Mouse (Mus musculus) brain, embryonic 14.5 days (tissue): ENCODE measurements around the gene Fbxo41. TPM values are rescaled to one million over a fixed set of nuclear protein-coding genes. Genes with fewer than 3 reads are reported as not detected.
A peak's percentile ranks its signal among the peaks of the same experiment; 100 is the strongest.
"Not testable (repeated sequence)": the region's sequence is repeated elsewhere in the genome, so short reads cannot be mapped to it uniquely, and the experiment has no call there.

Experiments
- DNase-seq: peaks from one replicate; pipeline ENCODE4 v3.0.0-alpha.2; 2011; ENCODE audit warnings: low read depth
- CTCF ChIP-seq: fragments of 200-500 bp; IDR thresholded peaks from 2 replicates; pipeline ENCODE4 v1.5.1; 2012; ENCODE audit warnings: inconsistent platforms, mild to moderate bottlenecking, moderate library complexity, borderline replicate concordance; ENCODE audit not compliant: insufficient read depth, insufficient read length; ENCODE audit errors: extremely low read depth
- POLR2A ChIP-seq: fragments of 200-500 bp; IDR thresholded peaks from 2 replicates; pipeline ENCODE4 v1.6.1; 2012; ENCODE audit warnings: mild to moderate bottlenecking, inconsistent platforms, borderline replicate concordance; ENCODE audit not compliant: poor library complexity, insufficient read depth, insufficient read length, severe bottlenecking; ENCODE audit errors: extremely low read depth
- polyA plus RNA-seq: library from polyadenylated mRNA; depleted of rRNA; stranded (reverse); fragments of >200 nt; gene quantifications from 2 replicates; pipeline ENCODE4 v1.2.3, GENCODE M21; 2012

Gene Fbxo41
- polyA plus RNA-seq, 1 experiment = 24.5 TPM

DNA sequence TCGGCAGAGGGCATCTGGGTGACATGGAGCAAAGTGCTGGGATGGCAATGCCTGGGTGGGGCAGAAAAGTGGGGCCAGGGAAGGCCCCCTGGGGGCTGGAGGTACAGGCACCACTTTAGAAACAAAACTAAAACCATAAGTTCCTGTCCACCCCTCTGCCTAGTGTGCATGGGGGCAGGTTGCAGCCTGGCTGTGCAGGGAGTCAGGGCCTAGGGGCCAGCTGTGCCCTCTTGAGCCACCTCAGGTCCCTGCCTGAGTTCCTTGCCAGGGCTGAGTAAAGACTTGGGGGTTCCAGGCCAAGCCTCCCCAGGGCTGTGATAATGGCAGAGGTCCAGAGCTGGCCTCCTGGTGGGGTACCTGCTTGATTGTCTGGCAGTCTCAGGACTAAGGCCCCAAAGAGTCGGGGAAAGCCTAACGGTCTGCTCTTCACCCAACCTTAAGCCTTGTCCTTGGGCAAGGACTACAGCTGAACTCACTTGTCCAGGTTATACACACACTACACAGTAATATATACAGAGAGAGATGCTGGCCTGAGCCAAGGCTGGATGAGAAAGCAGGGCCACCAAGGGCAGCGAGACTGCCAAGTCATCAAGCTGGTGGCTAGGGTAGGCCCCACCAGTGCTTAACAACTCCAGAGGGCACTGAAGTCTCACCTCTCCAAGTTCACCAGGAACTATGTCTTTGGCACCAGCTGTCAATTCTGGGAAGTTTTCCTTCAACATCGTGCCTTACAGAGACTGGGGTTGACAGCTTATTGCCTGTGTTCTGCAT lies 32.9 kb downstream of the Fbxo41 start:
- TF ChIP-seq CTCF (no peak), POLR2A (no peak)
- no peak for DNase-seq

DNA sequence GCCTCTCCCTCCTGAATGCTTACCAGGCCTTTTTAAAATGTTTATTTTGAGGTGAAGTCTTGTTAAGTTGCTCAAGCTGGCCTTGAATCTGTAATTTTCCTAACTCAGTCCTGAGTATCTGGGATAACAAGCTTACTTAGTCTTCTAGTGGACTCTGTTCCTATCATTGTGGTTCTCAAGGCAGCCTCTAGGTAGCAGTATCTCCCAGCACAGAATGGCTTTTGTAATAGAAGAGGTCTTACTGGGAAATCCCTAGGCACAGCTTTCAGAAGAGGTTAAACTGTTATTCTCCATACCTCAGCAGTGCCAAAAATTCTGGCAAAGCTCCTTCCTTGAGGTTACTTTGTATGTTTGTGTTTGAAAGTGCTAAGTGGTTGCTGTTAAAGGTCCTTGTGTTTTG lies 37.4 kb downstream of the Fbxo41 start:
- DNase-seq = peak; percentile 69
- TF ChIP-seq POLR2A (no peak), CTCF (peak; percentile 48; the same call in 1 of the 2 replicates)

DNA sequence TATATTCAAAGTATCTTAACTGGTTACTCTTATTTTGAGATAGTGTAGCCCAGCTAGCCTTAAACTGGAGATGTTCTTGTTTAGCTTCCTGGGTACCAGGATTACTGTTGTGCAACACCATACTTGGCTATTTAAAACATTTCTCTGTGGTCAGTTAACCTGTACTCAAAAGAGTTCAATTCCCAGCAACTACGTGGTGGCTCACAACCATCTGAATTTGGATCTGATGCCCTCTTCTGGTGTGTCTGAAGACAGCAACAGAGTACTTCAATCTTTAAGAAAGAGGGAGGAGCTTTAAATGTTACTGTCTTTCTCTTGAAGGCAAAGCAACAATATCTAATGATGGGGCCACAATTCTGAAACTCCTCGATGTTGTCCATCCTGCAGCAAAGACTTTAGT lies 43.2 kb downstream of the Fbxo41 start:
- TF ChIP-seq POLR2A (no peak), CTCF (no peak)
- DNase-seq = no peak

DNA sequence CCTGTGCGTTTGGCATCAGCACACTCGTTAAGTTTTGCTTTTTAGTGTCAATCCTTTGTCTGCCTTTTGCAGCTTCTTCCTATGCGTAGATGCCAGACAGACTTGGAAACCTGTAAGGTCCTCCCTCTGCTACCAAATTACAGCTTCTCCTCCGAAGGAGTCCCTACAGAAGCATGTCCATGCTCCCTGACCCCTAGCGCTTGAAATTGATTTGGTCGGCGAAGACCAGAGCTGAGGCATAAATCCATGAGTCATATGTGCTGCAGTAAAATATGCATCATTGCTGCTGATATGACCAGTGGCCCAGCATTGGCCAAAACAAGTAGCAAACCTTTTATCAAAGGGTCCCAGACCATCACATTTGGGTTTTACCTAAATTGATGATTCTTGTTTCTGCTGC lies 50.0 kb downstream of the Fbxo41 start:
- no peak for TF ChIP-seq POLR2A
- TF ChIP-seq CTCF = no peak
- DNase-seq = peak; percentile 30

DNA sequence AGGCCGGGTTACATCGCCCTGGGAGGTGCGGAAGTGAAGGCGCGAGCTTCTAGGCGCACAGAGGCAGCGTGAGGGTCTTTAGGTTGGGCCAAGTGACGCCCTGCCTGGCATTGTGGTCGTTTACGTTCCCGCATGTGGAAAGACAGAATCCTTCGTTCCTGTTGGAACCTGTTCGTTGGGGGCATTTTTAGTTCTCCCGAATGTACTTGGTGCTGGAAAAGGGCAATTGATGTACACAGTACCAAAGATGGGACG lies 50.5 kb downstream of the Fbxo41 start:
- TF ChIP-seq CTCF = no peak
- TF ChIP-seq POLR2A = no peak
- DNase-seq = no peak

DNA sequence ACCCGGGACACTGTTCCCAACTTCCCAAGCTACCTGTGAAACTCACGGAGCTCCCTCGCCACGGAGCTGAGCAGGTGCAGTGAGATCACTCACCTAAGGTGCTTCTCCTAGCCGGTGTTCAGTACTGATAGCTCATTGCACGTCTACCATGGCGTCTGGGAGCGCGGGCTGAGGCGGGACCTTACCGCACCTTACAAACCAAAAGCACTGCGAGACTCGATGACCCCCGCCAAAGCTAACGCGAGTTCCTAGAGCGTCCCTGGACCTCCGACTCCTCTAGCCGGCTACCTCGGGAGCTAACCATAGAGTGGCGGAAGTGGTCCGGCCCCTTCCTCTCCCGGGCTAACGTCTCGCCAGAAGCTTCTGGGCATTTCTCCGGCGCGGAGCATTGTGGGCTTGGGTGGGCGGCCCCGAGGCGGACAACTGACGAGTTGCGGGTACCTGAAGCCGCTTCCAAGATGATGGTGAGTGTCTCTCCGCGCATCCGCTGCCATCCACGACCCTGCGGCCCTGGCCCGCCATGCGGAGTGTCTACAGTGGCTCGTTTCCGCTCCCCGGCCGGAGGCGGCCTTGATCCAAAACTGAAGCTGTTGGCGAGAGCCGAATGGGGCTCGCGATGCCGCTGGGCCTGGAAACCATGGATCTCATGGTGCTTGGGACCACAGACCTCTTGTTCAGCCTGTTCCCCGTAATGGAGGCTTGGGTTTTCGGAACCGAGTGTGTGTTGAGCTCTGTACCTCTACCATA lies 51.0 kb downstream of the Fbxo41 start, which contains the start of gene Pradc1:
Gene Pradc1, minus strand, starts transcription at position 307 of the 747 bp plus-strand sequence.
- TF ChIP-seq CTCF = no peak
- TF ChIP-seq POLR2A = peak; percentile 89; the same call in 1 of the 2 replicates
- DNase-seq = peak; percentile 100

DNA sequence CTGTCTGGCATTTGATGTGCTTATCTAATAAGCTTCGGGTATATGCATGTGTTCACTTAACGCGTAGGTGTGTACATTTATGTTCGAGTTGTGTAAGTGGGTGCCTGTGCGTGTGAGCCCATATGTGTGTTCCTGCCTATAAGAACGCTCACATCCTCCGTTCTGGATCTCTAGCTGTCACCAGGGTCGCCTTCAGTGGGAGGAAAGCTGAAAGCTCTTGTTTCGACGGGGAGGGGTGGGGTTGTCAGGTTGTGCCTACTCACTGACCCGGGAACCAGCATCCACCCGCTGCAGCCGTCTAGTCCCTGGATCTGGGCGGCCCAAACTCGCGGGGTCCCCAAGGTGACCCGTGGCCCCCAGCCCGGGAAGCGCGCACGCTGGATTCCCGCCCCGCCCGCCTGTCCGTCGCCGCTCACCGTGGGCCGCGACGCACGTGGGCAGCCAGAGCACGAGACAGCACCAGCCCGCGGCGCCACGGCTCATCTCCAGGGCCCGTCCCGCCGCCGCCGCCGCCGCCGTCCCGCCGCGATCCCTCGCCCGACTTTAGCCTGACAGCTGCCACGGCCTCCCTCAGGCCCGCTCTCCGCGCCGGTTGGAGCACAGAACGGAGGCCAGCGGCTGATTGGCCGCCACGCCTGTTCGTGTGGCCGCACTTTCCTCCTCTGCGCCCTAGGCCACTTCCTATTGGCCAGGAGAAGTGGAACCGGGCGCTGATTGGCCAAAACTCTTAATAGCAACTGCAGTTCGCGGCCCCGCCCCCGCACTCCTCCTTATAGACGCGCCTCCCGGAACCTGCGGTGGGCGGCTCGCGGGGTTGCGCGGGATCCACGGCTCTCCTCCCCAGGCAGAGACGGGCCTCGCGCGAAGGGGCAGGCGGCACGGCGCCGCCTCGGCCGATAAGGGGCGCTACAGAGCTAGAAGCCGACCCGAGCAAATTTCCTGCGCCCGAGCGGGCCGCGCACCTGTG lies 51.8 kb downstream of the Fbxo41 start, which contains the start of gene Cct7:
Gene Cct7, plus strand, starts transcription at position 818 of the 967 bp plus-strand sequence.
- peak; percentile 99 for DNase-seq
- TF ChIP-seq POLR2A (peak; percentile 63), CTCF (peak; percentile 52)

DNA sequence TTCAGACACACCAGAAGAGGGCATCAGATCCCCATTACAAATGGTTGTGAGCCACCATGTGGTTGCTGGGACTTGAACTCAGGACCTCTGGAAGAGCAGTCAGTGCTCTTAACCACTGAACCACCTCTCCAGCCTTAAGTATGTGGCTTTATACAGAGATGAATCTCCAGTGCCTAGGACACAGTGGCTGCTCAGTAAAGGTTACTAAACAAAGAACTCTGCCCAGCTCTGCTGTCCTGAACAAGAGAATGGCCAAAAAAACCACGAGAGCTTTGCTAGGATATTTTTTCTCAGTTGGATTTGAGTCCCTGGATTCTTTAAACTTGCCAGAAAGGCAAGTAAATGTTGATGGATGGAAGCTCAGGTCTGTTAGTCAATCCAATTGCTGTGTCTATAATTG lies 52.7 kb downstream of the Fbxo41 start:
- DNase-seq = not testable (repeated sequence)

DNA sequence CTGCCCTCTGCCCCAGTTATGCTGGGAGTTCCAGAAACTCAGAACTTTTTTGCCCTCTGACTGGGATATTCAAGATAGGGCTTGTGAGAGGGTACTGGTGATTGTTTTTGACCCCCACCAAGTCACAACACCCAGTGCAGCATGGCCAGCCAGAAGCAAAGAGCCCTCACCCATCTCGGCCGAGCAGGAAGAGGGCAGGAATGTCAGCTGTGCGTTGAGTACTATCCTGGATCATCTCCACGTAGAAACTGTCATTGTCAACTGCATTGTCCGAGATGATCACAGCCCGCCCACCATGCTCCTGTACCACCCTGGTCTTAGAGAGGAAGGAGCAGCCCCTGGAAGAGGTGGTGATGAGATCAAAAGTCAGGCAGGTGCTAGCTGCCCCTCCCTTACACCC lies 55.4 kb downstream of the Fbxo41 start:
- TF ChIP-seq POLR2A (no peak), CTCF (no peak)

DNA sequence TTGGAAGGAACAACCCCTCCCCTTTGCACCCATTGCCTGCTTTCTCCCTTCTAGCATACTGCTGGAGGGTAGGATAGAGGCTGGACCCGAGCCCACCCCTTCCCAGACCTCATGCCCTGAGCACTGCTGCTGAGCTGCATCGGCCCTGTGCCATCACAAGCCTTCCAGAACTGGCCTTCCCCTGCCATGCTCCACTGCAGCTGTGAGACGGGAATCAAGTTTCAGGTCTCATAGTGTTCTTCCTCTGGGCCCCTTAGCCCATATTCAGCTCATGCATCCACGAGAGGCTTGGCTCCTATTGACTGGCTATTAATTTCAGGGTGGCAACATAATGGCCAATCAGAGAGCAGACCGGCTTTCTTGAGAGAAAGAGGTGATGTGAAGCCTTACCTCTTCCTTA lies 57.5 kb downstream of the Fbxo41 start:
- DNase-seq = no peak
- no peak for TF ChIP-seq POLR2A
- no peak for TF ChIP-seq CTCF

More for the DNA sequence above, 55.4 kb downstream of the Fbxo41 start:
- DNase-seq = no peak
